Mouse (Mus musculus) liver, postnatal 0 days (tissue): ENCODE data around the gene Apoc4. TPM values are rescaled to one million over a fixed set of nuclear protein-coding genes. Genes with fewer than 3 reads are reported as not detected.

Experiments
- ATAC-seq: fragments of 200-750 bp; cut with Nextera tagmentation; 2 replicates; pipeline ENCODE4 v1.8.0; 2017; ENCODE audit warnings: mild to moderate bottlenecking, moderate library complexity
- DNase-seq: peaks from one replicate; pipeline ENCODE4 v3.0.0-alpha.2; 2016
- H3K27ac ChIP-seq: fragments of 300-500 bp; sonication (generic); 2 replicates; pipeline ENCODE4 v1.5.1; 2014; ENCODE audit warnings: antibody characterized with exemption, moderate library complexity, mild to moderate bottlenecking, low read depth
- H3K27me3 ChIP-seq: fragments of 300-500 bp; sonication (generic); 2 replicates; pipeline ENCODE4 v1.6.1; 2014; ENCODE audit warnings: low read length, control low read depth, mixed read lengths; ENCODE audit not compliant: insufficient read depth
- H3K36me3 ChIP-seq: fragments of 300-500 bp; sonication (generic); replicated peaks from 2 replicates; pipeline ENCODE4 v1.6.1; 2014; ENCODE audit warnings: mild to moderate bottlenecking, control low read depth, low read length, moderate library complexity, mixed read lengths; ENCODE audit not compliant: insufficient read depth
- H3K4me1 ChIP-seq: fragments of 300-500 bp; sonication (generic); 2 replicates; pipeline ENCODE4 v1.6.1; 2014; ENCODE audit warnings: antibody characterized with exemption, mild to moderate bottlenecking, control low read depth; ENCODE audit not compliant: insufficient read depth
- H3K4me2 ChIP-seq: fragments of 300-500 bp; sonication (generic); 2 replicates; pipeline ENCODE4 v1.6.1; 2014; ENCODE audit warnings: low read depth, mild to moderate bottlenecking, low read length, moderate library complexity, mixed read lengths
- H3K4me3 ChIP-seq: fragments of 300-500 bp; sonication (generic); 2 replicates; pipeline ENCODE4 v1.5.1; 2014; ENCODE audit warnings: low read depth, low read length
- H3K9ac ChIP-seq: fragments of 300-500 bp; sonication (generic); replicated peaks from 2 replicates; pipeline ENCODE4 v1.6.1; 2014; ENCODE audit warnings: mild to moderate bottlenecking, moderate library complexity
- H3K9me3 ChIP-seq: fragments of 300-500 bp; sonication (generic); 2 replicates; pipeline ENCODE4 v1.6.1; 2016; ENCODE audit warnings: mild to moderate bottlenecking, control low read depth, low read length, mixed read lengths
- CTCF ChIP-seq: sonication (generic); IDR thresholded peaks from 2 replicates; pipeline ENCODE4 v1.5.1; 2016; ENCODE audit warnings: antibody characterized with exemption, low read depth
- EP300 ChIP-seq: IDR thresholded peaks from 2 replicates; pipeline ENCODE4 v1.6.1; 2016; ENCODE audit warnings: antibody characterized with exemption, low read depth, mild to moderate bottlenecking
- WGBS: fragments of 180-500 bp; shearing (Covaris S2); extraction: QIAGEN DNeasy Blood & Tissue Kit; methylation state at CpG from one replicate; pipeline ENCODE4 v1.1.7; 2014; ENCODE audit not compliant: insufficient replicate concordance; 5-methylcytosine and 5-hydroxymethylcytosine counted together
- polyA plus RNA-seq: library from polyadenylated mRNA; unstranded; fragments of >200 nt; fragmentation: Nextera tagmentation; extraction: Ambion mirVana; gene quantifications from 2 replicates; pipeline ENCODE4 v1.2.1, GENCODE M21; 2015

The Apoc4 gene
- 2,808 and 2,914 TPM in 2 replicates for polyA plus RNA-seq

- 43% methylated on average over 8 of the region's 8 CpGs for WGBS
- peak within 1 kb of the TSS; percentile 29 for H3K4me3 ChIP-seq
- no peaks in the 10 kb centered on the region for H3K27me3 ChIP-seq
- peak within 1 kb of the TSS; percentile 62 for H3K4me2 ChIP-seq
- peak; percentile 80 for DNase-seq
- ATAC-seq = peak; percentile 59
- TF ChIP-seq CTCF (no peak), EP300 (no peak)
- H3K27ac ChIP-seq = peak within 1 kb of the TSS; percentile 98
- H3K9me3 ChIP-seq = no peaks in the 10 kb centered on the region
- H3K4me1 ChIP-seq = peaks cover 44% of the 10 kb centered on the region
- no peaks in the 10 kb centered on the region for H3K36me3 ChIP-seq
- H3K9ac ChIP-seq = peak within 1 kb of the TSS; percentile 62
These were observed at the start of gene Apoc4, which contains the start of gene Gm44805 for GRCm38 (mm10) chr7:19681202-19681694. Gene Apoc4 (minus strand): TSS chr7:19681479. Gene Gm44805 (minus strand): TSS chr7:19681423.

- H3K4me1 ChIP-seq = 0 out of 2 replicates have a peak, but pooled peaks cover 2% of the 10 kb centered on the region
- WGBS = 74% methylated on average over 4 of the region's 4 CpGs
These were observed 45.3 kb upstream of the Apoc4 start for GRCm38 (mm10) chr7:19726541-19726940.

GRCm38 (mm10) chr7:19724167-19724566, 42.9 kb upstream of the Apoc4 start:
- TF ChIP-seq EP300 (no peak), CTCF (no peak)
- no peak for ATAC-seq
- 0 out of 2 replicates have a peak, but pooled peaks cover 2% of the 10 kb centered on the region for H3K4me1 ChIP-seq
- 88% methylated on average over 12 of the region's 12 CpGs for WGBS
- no peak overlapping the region for H3K9ac ChIP-seq
- 0 out of 2 replicates have a peak, but pooled peaks cover 6% of the 10 kb centered on the region for H3K9me3 ChIP-seq
- no peaks in the 10 kb centered on the region for H3K27me3 ChIP-seq
- no peak overlapping the region for H3K27ac ChIP-seq
- no peak for DNase-seq
- H3K4me3 ChIP-seq = no peak overlapping the region
- H3K36me3 ChIP-seq = peaks cover 4% of the 10 kb centered on the region
- H3K4me2 ChIP-seq = no peak overlapping the region

More at GRCm38 (mm10) chr7:19726541-19726940, 45.3 kb upstream of the Apoc4 start:
- Histone ChIP-seq H3K36me3 (peaks cover 16% of the 10 kb centered on the region), H3K27ac (no peak overlapping the region), H3K4me3 (no peak overlapping the region), H3K4me2 (no peak overlapping the region), H3K9ac (no peak overlapping the region), H3K27me3 (no peaks in the 10 kb centered on the region), H3K9me3 (no peaks in the 10 kb centered on the region)
- ATAC-seq = no peak
- DNase-seq = no peak
- TF ChIP-seq EP300 (no peak), CTCF (no peak)

GRCm38 (mm10) chr7:19722754-19723195, 41.5 kb upstream of the Apoc4 start:
- TF ChIP-seq CTCF (no peak), EP300 (no peak; the same call in 1 of the 2 replicates)
- Histone ChIP-seq H3K4me3 (no peak overlapping the region), H3K9me3 (0 out of 2 replicates have a peak, but pooled peaks cover 6% of the 10 kb centered on the region), H3K4me2 (no peak overlapping the region), H3K9ac (no peak overlapping the region), H3K27ac (0 out of 2 replicates have a peak overlapping the region, but pooled peaks have one; percentile 29), H3K27me3 (no peaks in the 10 kb centered on the region), H3K4me1 (0 out of 2 replicates have a peak, but pooled peaks cover 2% of the 10 kb centered on the region), H3K36me3 (peaks cover 4% of the 10 kb centered on the region)
- ATAC-seq (peak; percentile 60), DNase-seq (peak; percentile 49)
- 59% methylated on average over 6 of the region's 6 CpGs for WGBS

GRCm38 (mm10) chr7:19719200-19719599, 37.9 kb upstream of the Apoc4 start:
- Histone ChIP-seq H3K27ac (no peak overlapping the region), H3K9me3 (0 out of 2 replicates have a peak, but pooled peaks cover 6% of the 10 kb centered on the region), H3K27me3 (no peaks in the 10 kb centered on the region), H3K4me3 (no peak overlapping the region), H3K9ac (no peak overlapping the region), H3K36me3 (peaks cover 4% of the 10 kb centered on the region; the same call in 1 of the 2 replicates), H3K4me1 (peaks cover 18% of the 10 kb centered on the region), H3K4me2 (no peak overlapping the region)
- 69% methylated on average over 4 of the region's 4 CpGs for WGBS
- DNase-seq (no peak), ATAC-seq (no peak)
- no peak for TF ChIP-seq EP300

- no peak overlapping the region for H3K4me3 ChIP-seq
- no peak for TF ChIP-seq CTCF
- no peak for TF ChIP-seq EP300
- DNase-seq = no peak
- H3K27me3 ChIP-seq = no peaks in the 10 kb centered on the region
- ATAC-seq = no peak
- 0 out of 2 replicates have a peak, but pooled peaks cover 6% of the 10 kb centered on the region for H3K9me3 ChIP-seq
- 74% methylated on average over 5 of the region's 5 CpGs for WGBS
- peaks cover 25% of the 10 kb centered on the region for H3K4me1 ChIP-seq
- H3K27ac ChIP-seq = no peak overlapping the region
- H3K36me3 ChIP-seq = no peaks in the 10 kb centered on the region; the same call in 1 of the 2 replicates
- H3K9ac ChIP-seq = no peak overlapping the region
- H3K4me2 ChIP-seq = no peak overlapping the region
These were observed 37.1 kb upstream of the Apoc4 start for GRCm38 (mm10) chr7:19718297-19718952.
